In the genomic region with DNA sequence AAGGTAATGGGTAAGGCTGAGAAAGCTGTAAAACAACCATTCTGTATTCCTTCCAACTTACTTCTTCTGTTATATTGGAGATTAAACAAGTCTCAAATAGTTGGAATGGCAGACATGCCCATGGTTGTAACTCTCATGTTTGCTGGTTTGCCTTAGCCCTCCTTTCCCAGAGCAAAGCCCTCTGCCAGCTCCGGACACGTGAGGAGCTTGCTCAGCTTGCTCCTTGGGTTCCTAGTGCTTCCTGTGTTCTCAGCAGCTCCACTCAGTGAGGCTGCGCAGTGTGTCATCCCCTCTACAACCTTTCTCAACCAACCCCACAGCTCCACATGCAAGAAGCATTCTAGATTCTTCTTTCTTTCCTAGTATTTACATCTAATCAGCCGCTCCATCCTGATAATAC, we compare ENCODE assay signal across 35 mouse cellular contexts.
"Had no signal": no experiment of that assay in that cellular context is flagged by ENCODE, and none has a peak within 500 bp of the region (broad histone marks: within the 10 kb centered on the region; RNA-seq: fewer than 3 reads in every experiment).

No protein-coding gene starts in this region.

- H3K27ac ChIP-seq: heart, embryonic 10.5 days; heart, embryonic 13.5 days; heart, embryonic 15.5 days; hindbrain, embryonic 10.5 days; hindbrain, embryonic 12.5 days; hindbrain, embryonic 13.5 days; hindbrain, embryonic 14.5 days; hindbrain, embryonic 15.5 days; hindbrain, postnatal 0 days; intestine, embryonic 15.5 days; kidney, embryonic 15.5 days; kidney, postnatal 0 days; layer of hippocampus, adult 2 months; left cerebral cortex, adult 2 months had no signal

- H3K27me3 ChIP-seq: heart, embryonic 13.5 days; heart, embryonic 15.5 days; hindbrain, embryonic 12.5 days; hindbrain, embryonic 13.5 days; hindbrain, embryonic 15.5 days; intestine, embryonic 15.5 days; kidney, embryonic 15.5 days had no signal

- H3K36me3 ChIP-seq: heart, embryonic 10.5 days; heart, embryonic 13.5 days; heart, embryonic 15.5 days; hindbrain, embryonic 10.5 days; hindbrain, embryonic 12.5 days; hindbrain, embryonic 13.5 days; hindbrain, embryonic 15.5 days; intestine, embryonic 15.5 days; kidney, embryonic 15.5 days had no signal

- H3K9me3 ChIP-seq: heart, embryonic 10.5 days; heart, embryonic 13.5 days; heart, embryonic 15.5 days; hindbrain, embryonic 10.5 days; hindbrain, embryonic 12.5 days; hindbrain, embryonic 13.5 days; hindbrain, embryonic 15.5 days; intestine, embryonic 15.5 days; kidney, embryonic 15.5 days had no signal

- ATAC-seq: hindbrain, embryonic 16.5 days; hindbrain, postnatal 0 days; inflammation-experienced regulatory T-cells, adult 6 months; intestine, embryonic 15.5 days; intestine, embryonic 16.5 days; intestine, postnatal 0 days had no signal

- H3K4me3 ChIP-seq: heart, embryonic 10.5 days; heart, embryonic 13.5 days; heart, embryonic 15.5 days; hindbrain, embryonic 10.5 days; hindbrain, embryonic 12.5 days; hindbrain, embryonic 13.5 days; hindbrain, embryonic 15.5 days; intestine, embryonic 15.5 days; kidney, embryonic 15.5 days; layer of hippocampus, adult 2 months; left cerebral cortex, adult 2 months had no signal

- H3K9ac ChIP-seq: heart, embryonic 13.5 days; heart, embryonic 15.5 days; hindbrain, embryonic 12.5 days; hindbrain, embryonic 13.5 days; hindbrain, embryonic 14.5 days; hindbrain, embryonic 15.5 days; intestine, embryonic 15.5 days; kidney, embryonic 15.5 days had no signal

- H3K4me2 ChIP-seq: heart, embryonic 11.5 days; heart, embryonic 13.5 days; heart, embryonic 15.5 days; hindbrain, embryonic 12.5 days; hindbrain, embryonic 13.5 days; hindbrain, embryonic 14.5 days; hindbrain, embryonic 15.5 days; intestine, embryonic 15.5 days; kidney, embryonic 15.5 days had no signal

- H3K4me1 ChIP-seq: heart, embryonic 10.5 days; heart, embryonic 13.5 days; heart, embryonic 15.5 days; hindbrain, embryonic 10.5 days; hindbrain, embryonic 12.5 days; hindbrain, embryonic 13.5 days; hindbrain, embryonic 15.5 days had no signal

- DNase-seq: heart, postnatal 10 days; heart, postnatal 14 days; heart, postnatal 36 days; heart, postnatal 4 days; kidney, adult 11 months; kidney, adult 18-20 months; kidney, adult 2 months; kidney, adult 8-10 months; kidney, adult 9 months; kidney, postnatal 10 days; kidney, postnatal 14 days; kidney, postnatal 25 days; kidney, postnatal 36 days; kidney, postnatal 4 days; layer of hippocampus, adult 9-11 months; layer of hippocampus, postnatal 36 days had no signal
